Mouse (Mus musculus) liver, postnatal 0 days (tissue): ENCODE measurements around the gene Elmo1.

ENCODE experiments used
- CTCF ChIP-seq: sonication (generic); IDR thresholded peaks from 2 replicates; pipeline ENCODE4 v1.5.1; 2016; ENCODE audit warnings: antibody characterized with exemption, low read depth
- EP300 ChIP-seq: IDR thresholded peaks from 2 replicates; pipeline ENCODE4 v1.6.1; 2016; ENCODE audit warnings: antibody characterized with exemption, low read depth, mild to moderate bottlenecking

DNA sequence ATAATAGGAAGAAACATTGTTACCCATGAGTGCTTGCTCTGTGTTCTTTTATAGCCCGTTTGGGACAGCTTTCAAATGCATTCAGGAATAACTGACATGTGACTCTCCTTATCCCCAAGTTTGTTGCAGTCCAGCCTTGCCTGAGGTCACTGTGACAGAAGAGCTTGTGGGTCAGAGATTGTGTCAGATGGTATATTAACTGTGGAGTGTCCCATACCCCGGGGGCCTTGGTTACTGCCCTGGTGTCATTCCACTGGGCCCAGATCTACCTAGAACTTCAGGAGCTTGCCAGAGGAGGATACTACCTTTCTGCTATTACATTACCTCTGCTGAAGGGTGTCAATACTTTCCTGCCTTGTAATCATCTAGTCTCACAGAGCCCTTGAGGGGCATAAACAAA lies 14.4 kb downstream of the Elmo1 start:
- TF ChIP-seq CTCF (no peak), EP300 (no peak)
